Mouse (Mus musculus): ENCODE measurements around the gene Ola1.

DNA sequence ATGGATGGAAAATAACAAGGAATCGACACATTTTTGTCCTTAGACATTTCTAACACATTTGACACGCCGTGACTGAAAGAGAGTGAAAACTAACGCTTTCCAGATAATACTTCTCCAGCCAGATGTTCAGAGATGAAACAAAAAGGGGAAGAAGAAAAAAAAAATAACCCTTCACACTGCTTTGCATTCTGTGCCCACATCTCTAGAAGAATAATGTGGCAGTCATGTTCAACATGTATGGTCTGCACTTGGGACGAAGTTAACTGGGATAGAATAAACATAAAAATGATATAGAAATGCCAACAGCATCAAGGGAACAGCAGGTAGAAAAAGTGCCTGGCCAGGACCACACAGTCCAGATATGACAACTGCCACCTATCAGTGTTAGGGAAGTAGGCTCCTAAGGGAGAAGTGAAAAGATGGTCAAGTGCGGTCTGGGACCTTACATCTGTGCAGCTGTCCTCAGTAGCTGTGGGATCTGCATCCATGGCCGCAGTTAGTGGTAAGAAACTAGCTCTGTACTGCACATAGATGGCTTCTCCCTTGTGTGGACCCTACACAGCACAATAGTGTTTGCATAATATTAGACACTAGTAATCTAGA is 149.4 kb downstream of the Ola1 start:
- no peak for TF ChIP-seq CTCF (conservative IDR thresholded peaks at IDR 0.05; ENCODE audit: insufficient read depth, insufficient read length, low read depth, low read length)
- no peak for TF ChIP-seq POLR2A (IDR thresholded peaks at IDR 0.05; ENCODE audit: low read depth, low read length)

All from kidney, adult 2 months (tissue).